Mouse (Mus musculus) colon, adult 2 months (tissue): ENCODE data around the gene Cmtr2. TPM values are rescaled to one million over a fixed set of nuclear protein-coding genes. Genes with fewer than 3 reads are reported as not detected.

ENCODE experiments used
- polyA plus RNA-seq: library from polyadenylated mRNA; depleted of rRNA; stranded (reverse); fragments of >200 nt; gene quantifications from 2 replicates; pipeline ENCODE4 v1.2.3, GENCODE M21; 2012; rRNA removed

Gene Cmtr2
- polyA plus RNA-seq, result 2.8 and 3.7 TPM in 2 replicates

DNA sequence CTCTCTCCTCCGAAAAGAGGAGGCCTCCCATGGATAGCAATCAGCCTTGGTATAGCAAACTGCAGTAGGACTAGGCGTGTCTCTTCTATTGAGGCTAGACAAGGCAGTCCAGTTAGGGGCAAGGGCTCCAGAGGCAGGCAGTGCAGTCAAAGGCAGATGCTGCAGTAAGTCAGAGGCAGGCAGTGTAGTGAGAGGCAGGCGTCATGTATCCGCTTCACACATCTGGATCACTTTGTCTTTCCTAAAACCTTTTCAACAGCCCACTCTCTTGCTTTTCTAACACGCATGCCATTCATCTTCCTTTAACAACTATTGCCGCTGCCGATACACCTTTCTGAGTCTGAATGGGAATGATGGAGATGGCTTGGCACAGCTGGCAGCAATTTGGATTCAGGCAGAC, at the start of gene Cmtr2:
TSS of gene Cmtr2 (plus strand) at position 301 of the 400 bp plus-strand sequence.

DNA sequence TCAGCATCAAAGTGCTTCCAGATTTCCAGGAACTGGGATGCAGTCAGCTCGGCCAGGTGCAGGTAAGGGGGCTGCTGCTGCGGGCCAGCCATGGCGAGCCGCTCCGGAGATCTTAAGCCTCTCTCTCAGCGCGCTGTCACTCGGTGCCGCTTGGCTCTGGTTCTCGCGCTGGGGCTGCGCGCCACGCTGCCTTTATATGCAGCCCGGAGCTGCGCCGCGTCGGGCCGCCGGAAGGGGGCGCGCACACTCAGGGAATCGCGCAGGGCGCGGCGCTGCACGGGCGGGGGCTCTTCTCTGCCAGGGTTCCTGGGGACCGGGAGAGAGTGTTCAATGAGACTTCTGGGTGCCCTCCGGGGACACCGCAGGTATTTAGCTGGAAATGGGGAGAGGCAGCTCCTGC, 47.4 kb upstream of the Cmtr2 start, which contains the start of gene Calb2:
TSS of gene Calb2 (minus strand) at position 165 of the 400 bp plus-strand sequence.

DNA sequence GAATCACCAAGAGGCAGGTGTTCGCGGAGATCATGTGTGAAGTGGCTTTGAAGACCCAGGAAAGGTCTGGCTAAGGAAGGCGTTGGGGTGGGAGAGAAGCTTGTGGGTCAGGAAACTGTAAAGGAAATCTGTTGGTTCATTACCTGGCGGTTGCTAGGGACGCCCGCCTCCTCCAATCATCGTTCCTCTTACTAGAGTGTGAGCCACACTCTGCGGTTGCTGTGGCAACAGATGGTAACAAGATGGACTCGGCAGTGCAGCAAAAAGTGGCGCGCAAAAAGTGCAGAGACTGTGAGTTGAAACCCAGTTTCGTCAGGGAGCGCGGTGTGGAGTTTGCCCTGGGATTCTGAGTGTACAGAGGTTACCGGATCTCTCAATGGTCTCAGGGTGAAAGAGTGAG, 51.3 kb downstream of the Cmtr2 start, which contains the start of gene Hydin:
TSS of gene Hydin (plus strand) at position 237 of the 400 bp plus-strand sequence.

Other genes with a start within 250 kb of the Cmtr2 start
- gene Tat, start 225.2 kb upstream of the Cmtr2 start, polyA plus RNA-seq, result 13.1 and 20.7 TPM in 2 replicates
- 119 and 169 TPM in 2 replicates for gene Chst4, start 175.9 kb upstream of the Cmtr2 start, polyA plus RNA-seq
- 2.1 TPM in 2 replicates for gene Zfp612, start 135.9 kb upstream of the Cmtr2 start, polyA plus RNA-seq
- not detected in 2 replicates for gene Gm21964, start 114.5 kb upstream of the Cmtr2 start, polyA plus RNA-seq
- gene Gm17720, start 112.9 kb upstream of the Cmtr2 start, polyA plus RNA-seq, result not detected in 2 replicates
- gene Calb2, start 47.5 kb upstream of the Cmtr2 start, polyA plus RNA-seq, result 11.1 and 14.7 TPM in 2 replicates
- gene Hydin, start 51.3 kb downstream of the Cmtr2 start, polyA plus RNA-seq, result 0.01 TPM in 1 of 2 replicates, not detected in the other